Mouse (Mus musculus): Measurements from ENCODE around the gene Etv4. TPM values are rescaled to one million over a fixed set of nuclear protein-coding genes. Genes with fewer than 3 reads are reported as not detected.

The Etv4 gene
- total and polyA plus RNA-seq, 3 experiments = 2.4 to 3.1 (median 2.4) TPM

DNA sequence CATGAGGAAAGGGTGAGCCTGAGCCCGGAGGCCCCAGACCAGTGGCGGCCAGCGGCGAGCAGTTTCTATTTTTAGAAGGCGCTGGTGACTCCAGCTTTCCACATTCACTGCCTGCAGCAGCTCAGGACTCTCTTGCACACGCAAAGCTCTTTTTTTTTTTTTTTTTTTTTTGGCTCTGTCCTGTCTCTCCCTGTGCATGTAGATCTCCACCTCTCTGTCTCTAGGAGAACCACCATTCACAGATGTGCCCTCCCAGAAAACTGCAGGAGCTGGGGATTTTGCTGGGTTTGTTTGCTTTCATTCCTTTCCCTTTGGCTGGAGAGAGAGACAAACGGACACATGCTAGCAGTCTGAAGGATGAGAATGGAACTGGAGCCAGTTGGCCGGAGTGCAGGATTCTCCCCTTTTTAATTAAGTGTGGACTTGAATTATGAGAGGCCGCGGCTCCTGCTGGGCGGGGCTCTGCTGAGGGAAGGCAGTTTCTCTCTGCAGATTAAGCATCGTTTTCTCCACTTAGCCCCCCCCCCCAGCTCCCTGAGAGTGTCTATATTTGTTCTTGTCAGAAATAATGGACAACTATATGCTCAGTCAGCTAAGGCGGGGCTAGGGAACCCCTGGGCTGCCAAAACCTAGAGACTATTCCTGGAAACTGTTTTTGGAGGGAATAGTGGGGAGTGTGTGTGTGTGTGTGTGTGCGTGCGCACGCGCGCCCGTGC lies 5.8 kb upstream of the Etv4 start:
- H3K79me2 ChIP-seq (replicated peaks; ENCODE audit: control insufficient read depth, extremely low read depth, insufficient read depth, poor library complexity, severe bottlenecking) = no peaks in the 10 kb centered on the region
- in situ Hi-C loops (cut with MboI; ENCODE audit: low pct_ligation_motif_present, low pct_unique_long_range_greater_than_20kb, low sequenced_read_pairs) (no loop called here), dilution Hi-C loops (cut with MboI; ENCODE audit: extremely low pct_ligation_motif_present, extremely low pct_unique_long_range_greater_than_20kb, low sequenced_read_pairs) (no loop called here)
- no peak overlapping the region for H3K4me3 ChIP-seq (replicated peaks in 1 of 3; ENCODE audit: low read depth in 2 of 3, low read length in 2 of 3, poor library complexity in 1 of 3)
- H3K9ac ChIP-seq (ENCODE audit: insufficient read depth, low read depth) = no peak overlapping the region
- no peak overlapping the region for H3K27ac ChIP-seq (ENCODE audit: insufficient read depth, low read depth)
- peaks cover 3 to 11% of the 10 kb centered on the region in 2 experiments; a peak in 2 of 4 replicates for H3K4me1 ChIP-seq (ENCODE audit: control insufficient read depth in 1 of 2, insufficient read depth in 2 of 2)
- H3K9me3 ChIP-seq (replicated peaks; ENCODE audit: low read length) = peaks cover 2% of the 10 kb centered on the region
- no peaks in the 10 kb centered on the region for H3K36me3 ChIP-seq (replicated peaks in 1 of 2; ENCODE audit: control insufficient read depth in 1 of 2, insufficient read depth in 1 of 2, low read length in 1 of 2)
- no peak for DNase-seq (ENCODE audit: extremely low read depth)
- TF ChIP-seq ZMIZ1 (IDR thresholded peaks at IDR 0.05; ENCODE audit: low read depth, low read length) = no peak
- TF ChIP-seq IRF4 (IDR thresholded peaks at IDR 0.05; ENCODE audit: low read depth, low read length) = no peak
- peak; percentile 18; the same call in 1 of the 2 replicates for TF ChIP-seq EP300 (IDR thresholded peaks at IDR 0.05; ENCODE audit: low read length)
- TF ChIP-seq MEF2A (IDR thresholded peaks at IDR 0.05; ENCODE audit: borderline replicate concordance, low read depth, low read length) = peak; percentile 90
- no peak for TF ChIP-seq SMC3 (IDR thresholded peaks at IDR 0.05; ENCODE audit: low read depth, low read length)
- no peak for TF ChIP-seq MXI1 (IDR thresholded peaks at IDR 0.05; ENCODE audit: low read depth, low read length)
- peak; percentile 40; the same call in 1 of the 2 replicates for TF ChIP-seq BHLHE40 (IDR thresholded peaks at IDR 0.05; ENCODE audit: low read depth, low read length)
- TF ChIP-seq POLR2AphosphoS2 (IDR thresholded peaks at IDR 0.05; ENCODE audit: low read depth, low read length) = no peak
- TF ChIP-seq SIN3A (IDR thresholded peaks at IDR 0.05; ENCODE audit: low read length) = no peak
- no peak for TF ChIP-seq TBP (conservative IDR thresholded peaks at IDR 0.05; ENCODE audit: low read depth, low read length)
- peak; percentile 85 for TF ChIP-seq ZNF384 (IDR thresholded peaks at IDR 0.05; ENCODE audit: low read depth, low read length)
- H3K27me3 ChIP-seq (replicated peaks) = peaks cover 49% of the 10 kb centered on the region
- H3K4me2 ChIP-seq (ENCODE audit: insufficient read depth, low read depth, poor library complexity, severe bottlenecking) = peak overlapping the region; percentile 18; the same call in 1 of the 2 replicates

DNA sequence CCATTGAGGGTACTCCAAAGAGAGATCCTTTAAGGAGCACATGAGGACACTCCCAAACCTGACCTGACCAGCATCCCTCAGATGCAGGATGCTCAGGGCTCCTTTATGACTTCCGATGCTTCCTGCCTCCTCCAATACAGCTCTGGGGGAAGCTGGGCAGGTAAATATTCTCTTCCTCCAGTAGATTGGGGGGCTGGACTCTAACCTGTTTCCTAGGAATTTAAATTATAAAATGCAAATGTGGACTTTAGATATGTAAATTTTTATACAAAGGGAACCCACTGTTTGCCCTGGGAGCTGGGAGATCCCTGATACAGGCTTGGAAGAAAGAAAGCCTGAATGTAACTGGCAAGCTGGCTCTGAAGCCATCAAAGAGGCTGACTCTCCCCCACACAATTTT lies 2.3 kb upstream of the Etv4 start:
- Histone ChIP-seq H3K27ac (ENCODE audit: insufficient read depth, low read depth) (no peak overlapping the region), H3K79me2 (replicated peaks; ENCODE audit: control insufficient read depth, extremely low read depth, insufficient read depth, poor library complexity, severe bottlenecking) (no peaks in the 10 kb centered on the region), H3K27me3 (replicated peaks) (peaks cover 65% of the 10 kb centered on the region), H3K9me3 (replicated peaks; ENCODE audit: low read length) (no peaks in the 10 kb centered on the region), H3K9ac (ENCODE audit: insufficient read depth, low read depth) (no peak overlapping the region), H3K36me3 (replicated peaks in 1 of 2; ENCODE audit: control insufficient read depth in 1 of 2, insufficient read depth in 1 of 2, low read length in 1 of 2) (no peaks in the 10 kb centered on the region), H3K4me2 (ENCODE audit: insufficient read depth, low read depth, poor library complexity, severe bottlenecking) (no peak overlapping the region), H3K4me3 (replicated peaks in 1 of 3; ENCODE audit: low read depth in 2 of 3, low read length in 2 of 3, poor library complexity in 1 of 3) (no peak overlapping the region), H3K4me1 (ENCODE audit: control insufficient read depth in 1 of 2, insufficient read depth in 2 of 2) (peaks cover 4 to 21% of the 10 kb centered on the region in 2 experiments; a peak in 2 of 4 replicates)
- in situ Hi-C loops (cut with MboI; ENCODE audit: low pct_ligation_motif_present, low pct_unique_long_range_greater_than_20kb, low sequenced_read_pairs) (no loop called here), dilution Hi-C loops (cut with MboI; ENCODE audit: extremely low pct_ligation_motif_present, extremely low pct_unique_long_range_greater_than_20kb, low sequenced_read_pairs) (no loop called here)
- TF ChIP-seq CTCF (conservative IDR thresholded peaks at IDR 0.05 in 1 of 2, IDR thresholded peaks at IDR 0.05 in 1 of 2; ENCODE audit: low read depth in 2 of 2, low read length in 2 of 2) (no peak), MYC (IDR thresholded peaks at IDR 0.05; ENCODE audit: low read depth, low read length) (no peak), CHD2 (IDR thresholded peaks at IDR 0.05; ENCODE audit: low read length) (no peak), POLR2A (IDR thresholded peaks at IDR 0.05; ENCODE audit: low read depth, low read length) (no peak), BHLHE40 (IDR thresholded peaks at IDR 0.05; ENCODE audit: low read depth, low read length) (no peak), EP300 (IDR thresholded peaks at IDR 0.05; ENCODE audit: low read length) (no peak), ZKSCAN1 (IDR thresholded peaks at IDR 0.05; ENCODE audit: borderline replicate concordance, low read depth, low read length) (no peak), POLR2AphosphoS2 (IDR thresholded peaks at IDR 0.05; ENCODE audit: low read depth, low read length) (no peak), MEF2A (IDR thresholded peaks at IDR 0.05; ENCODE audit: borderline replicate concordance, low read depth, low read length) (no peak), ZC3H11A (IDR thresholded peaks at IDR 0.05; ENCODE audit: low read depth, low read length) (no peak)
- no peak for DNase-seq (ENCODE audit: extremely low read depth)
